Mouse (Mus musculus): Measurements from ENCODE around the gene Rpap2. TPM values are rescaled to one million over a fixed set of nuclear protein-coding genes. Genes with fewer than 3 reads are reported as not detected.

Rpap2 gene
- polyA plus RNA-seq, 1 experiment from 2014 or later = 14.8 TPM

GRCm38 (mm10) chr5:107611224-107611623, 14.1 kb downstream of the Rpap2 start:
- H3K4me3 ChIP-seq (ENCODE audit: control insufficient read depth in 1 of 2, insufficient read depth in 1 of 2, low read depth in 1 of 2, low read length in 2 of 2) = no peak overlapping the region
- WGBS = 3% methylated on average over 2 of the region's 2 CpGs
- H3K9ac ChIP-seq (ENCODE audit: low read length) = no peak overlapping the region
- H3K27me3 ChIP-seq (ENCODE audit: control insufficient read depth, insufficient read depth, low read length) = no peaks in the 10 kb centered on the region
- H3K4me1 ChIP-seq (ENCODE audit: control insufficient read depth in 2 of 2, insufficient read depth in 2 of 2, low read length in 2 of 2) = no peaks in the 10 kb centered on the region
- H3K9me3 ChIP-seq (ENCODE audit: control insufficient read depth, low read length) = no peaks in the 10 kb centered on the region
- H3K27ac ChIP-seq (replicated peaks in 1 of 2; ENCODE audit: control insufficient read depth in 1 of 2, insufficient read depth in 1 of 2, low read depth in 2 of 2, low read length in 2 of 2) = no peak overlapping the region
- H3K36me3 ChIP-seq (ENCODE audit: control insufficient read depth, insufficient read depth, low read length) = peaks cover 58% of the 10 kb centered on the region
- no peak for ATAC-seq (ENCODE audit: insufficient number of reproducible peaks, insufficient read depth, low FRiP score, low read depth)
- H3K4me2 ChIP-seq (ENCODE audit: low read length) = no peak overlapping the region

- Histone ChIP-seq H3K36me3 (ENCODE audit: control insufficient read depth, insufficient read depth, low read length) (peaks cover 63% of the 10 kb centered on the region), H3K27ac (replicated peaks in 1 of 2; ENCODE audit: control insufficient read depth in 1 of 2, insufficient read depth in 1 of 2, low read depth in 2 of 2, low read length in 2 of 2) (no peak overlapping the region), H3K9me3 (ENCODE audit: control insufficient read depth, low read length) (no peaks in the 10 kb centered on the region), H3K27me3 (ENCODE audit: control insufficient read depth, insufficient read depth, low read length) (no peaks in the 10 kb centered on the region), H3K9ac (ENCODE audit: low read length) (no peak overlapping the region), H3K4me3 (ENCODE audit: control insufficient read depth in 1 of 2, insufficient read depth in 1 of 2, low read depth in 1 of 2, low read length in 2 of 2) (no peak overlapping the region), H3K4me1 (ENCODE audit: control insufficient read depth in 2 of 2, insufficient read depth in 2 of 2, low read length in 2 of 2) (no peaks in the 10 kb centered on the region), H3K4me2 (ENCODE audit: low read length) (no peak overlapping the region)
- ATAC-seq (ENCODE audit: insufficient number of reproducible peaks, insufficient read depth, low FRiP score, low read depth) = no peak
- 86% methylated on average over 6 of the region's 6 CpGs for WGBS
These were observed 20.8 kb downstream of the Rpap2 start for GRCm38 (mm10) chr5:107617986-107618385.

GRCm38 (mm10) chr5:107621327-107621726, 24.2 kb downstream of the Rpap2 start:
- Histone ChIP-seq H3K4me2 (ENCODE audit: low read length) (no peak overlapping the region), H3K27ac (replicated peaks in 1 of 2; ENCODE audit: control insufficient read depth in 1 of 2, insufficient read depth in 1 of 2, low read depth in 2 of 2, low read length in 2 of 2) (no peak overlapping the region), H3K4me1 (ENCODE audit: control insufficient read depth in 2 of 2, insufficient read depth in 2 of 2, low read length in 2 of 2) (no peaks in the 10 kb centered on the region), H3K27me3 (ENCODE audit: control insufficient read depth, insufficient read depth, low read length) (no peaks in the 10 kb centered on the region), H3K4me3 (ENCODE audit: control insufficient read depth in 1 of 2, insufficient read depth in 1 of 2, low read depth in 1 of 2, low read length in 2 of 2) (no peak overlapping the region), H3K9me3 (ENCODE audit: control insufficient read depth, low read length) (no peaks in the 10 kb centered on the region), H3K9ac (ENCODE audit: low read length) (no peak overlapping the region), H3K36me3 (ENCODE audit: control insufficient read depth, insufficient read depth, low read length) (peaks cover 51% of the 10 kb centered on the region)
- 86% methylated on average over 3 of the region's 3 CpGs for WGBS
- ATAC-seq (ENCODE audit: insufficient number of reproducible peaks, insufficient read depth, low FRiP score, low read depth) = no peak

DNA sequence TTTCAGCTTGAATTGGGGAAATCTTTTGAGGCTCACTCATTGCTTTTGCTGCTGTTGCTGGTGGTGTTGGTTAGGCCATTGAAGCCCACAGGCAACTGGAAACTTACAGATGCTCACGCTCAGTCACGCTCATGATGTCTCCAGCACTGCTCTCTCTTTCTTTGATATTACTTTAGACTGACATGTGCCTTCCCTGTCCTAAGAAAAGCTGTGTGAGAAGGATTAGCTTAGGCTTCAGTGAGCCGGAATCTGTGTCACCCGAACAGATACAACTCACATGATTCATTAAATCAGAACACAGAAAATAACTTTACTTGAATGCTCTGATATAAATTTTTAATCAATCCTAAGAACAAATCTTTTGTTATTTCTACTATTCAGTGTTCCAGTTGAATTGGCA, 36.5 kb downstream of the Rpap2 start:
- Histone ChIP-seq H3K9me3 (ENCODE audit: control insufficient read depth, low read length) (no peaks in the 10 kb centered on the region), H3K4me1 (ENCODE audit: control insufficient read depth in 2 of 2, insufficient read depth in 2 of 2, low read length in 2 of 2) (no peaks in the 10 kb centered on the region), H3K9ac (ENCODE audit: low read length) (no peak overlapping the region), H3K27me3 (ENCODE audit: control insufficient read depth, insufficient read depth, low read length) (no peaks in the 10 kb centered on the region), H3K27ac (replicated peaks in 1 of 2; ENCODE audit: control insufficient read depth in 1 of 2, insufficient read depth in 1 of 2, low read depth in 2 of 2, low read length in 2 of 2) (no peak overlapping the region), H3K36me3 (ENCODE audit: control insufficient read depth, insufficient read depth, low read length) (peaks cover 34% of the 10 kb centered on the region), H3K4me3 (ENCODE audit: control insufficient read depth in 1 of 2, insufficient read depth in 1 of 2, low read depth in 1 of 2, low read length in 2 of 2) (no peak overlapping the region), H3K4me2 (ENCODE audit: low read length) (no peak overlapping the region)
- WGBS = 88% methylated on average over 4 of the region's 4 CpGs
- no peak for ATAC-seq (ENCODE audit: insufficient number of reproducible peaks, insufficient read depth, low FRiP score, low read depth)

- ATAC-seq (ENCODE audit: insufficient number of reproducible peaks, insufficient read depth, low FRiP score, low read depth) = no peak
These were observed 39.9 kb downstream of the Rpap2 start for GRCm38 (mm10) chr5:107637106-107637505.

GRCm38 (mm10) chr5:107638366-107638765, 41.2 kb downstream of the Rpap2 start:
- Histone ChIP-seq H3K27ac (replicated peaks in 1 of 2; ENCODE audit: control insufficient read depth in 1 of 2, insufficient read depth in 1 of 2, low read depth in 2 of 2, low read length in 2 of 2) (no peak overlapping the region), H3K36me3 (ENCODE audit: control insufficient read depth, insufficient read depth, low read length) (peaks cover 21% of the 10 kb centered on the region), H3K4me1 (ENCODE audit: control insufficient read depth in 2 of 2, insufficient read depth in 2 of 2, low read length in 2 of 2) (no peaks in the 10 kb centered on the region), H3K9ac (ENCODE audit: low read length) (no peak overlapping the region), H3K4me2 (ENCODE audit: low read length) (no peak overlapping the region), H3K27me3 (ENCODE audit: control insufficient read depth, insufficient read depth, low read length) (no peaks in the 10 kb centered on the region), H3K9me3 (ENCODE audit: control insufficient read depth, low read length) (no peaks in the 10 kb centered on the region), H3K4me3 (ENCODE audit: control insufficient read depth in 1 of 2, insufficient read depth in 1 of 2, low read depth in 1 of 2, low read length in 2 of 2) (no peak overlapping the region)
- 88% methylated on average over 8 of the region's 8 CpGs for WGBS
- no peak for ATAC-seq (ENCODE audit: insufficient number of reproducible peaks, insufficient read depth, low FRiP score, low read depth)

More at GRCm38 (mm10) chr5:107637106-107637505, 39.9 kb downstream of the Rpap2 start:
- Histone ChIP-seq H3K4me3 (ENCODE audit: control insufficient read depth in 1 of 2, insufficient read depth in 1 of 2, low read depth in 1 of 2, low read length in 2 of 2) (no peak overlapping the region), H3K4me2 (ENCODE audit: low read length) (no peak overlapping the region), H3K36me3 (ENCODE audit: control insufficient read depth, insufficient read depth, low read length) (peaks cover 12% of the 10 kb centered on the region), H3K9ac (ENCODE audit: low read length) (no peak overlapping the region), H3K27ac (replicated peaks in 1 of 2; ENCODE audit: control insufficient read depth in 1 of 2, insufficient read depth in 1 of 2, low read depth in 2 of 2, low read length in 2 of 2) (no peak overlapping the region), H3K27me3 (ENCODE audit: control insufficient read depth, insufficient read depth, low read length) (no peaks in the 10 kb centered on the region), H3K4me1 (ENCODE audit: control insufficient read depth in 2 of 2, insufficient read depth in 2 of 2, low read length in 2 of 2) (no peaks in the 10 kb centered on the region), H3K9me3 (ENCODE audit: control insufficient read depth, low read length) (no peaks in the 10 kb centered on the region)
- WGBS = 39% methylated on average over 1 of the region's 1 CpGs

DNA sequence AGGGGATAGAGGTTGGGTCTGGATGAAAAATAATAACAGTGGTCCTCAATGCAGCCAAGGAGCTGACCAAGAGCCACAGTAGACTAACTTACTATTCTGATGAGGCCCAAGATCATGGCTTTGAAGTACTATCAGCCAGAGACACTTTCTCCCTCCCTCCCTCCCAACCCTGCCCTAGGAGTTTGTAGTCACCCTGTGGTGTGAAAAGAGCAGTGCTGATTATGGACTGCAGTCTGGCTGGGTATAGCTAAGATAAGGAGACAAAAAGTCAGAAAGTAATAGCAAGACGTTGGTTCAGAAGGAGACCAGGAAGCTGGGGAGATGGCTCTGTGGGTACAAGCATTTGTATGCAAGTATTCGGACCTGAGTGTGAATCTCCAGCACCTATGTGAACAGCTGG, 47.4 kb downstream of the Rpap2 start:
- Histone ChIP-seq H3K4me1 (ENCODE audit: control insufficient read depth in 2 of 2, insufficient read depth in 2 of 2, low read length in 2 of 2) (no peaks in the 10 kb centered on the region), H3K4me3 (ENCODE audit: control insufficient read depth in 1 of 2, insufficient read depth in 1 of 2, low read depth in 1 of 2, low read length in 2 of 2) (no peak overlapping the region), H3K9me3 (ENCODE audit: control insufficient read depth, low read length) (no peaks in the 10 kb centered on the region), H3K27ac (replicated peaks in 1 of 2; ENCODE audit: control insufficient read depth in 1 of 2, insufficient read depth in 1 of 2, low read depth in 2 of 2, low read length in 2 of 2) (no peak overlapping the region), H3K4me2 (ENCODE audit: low read length) (no peak overlapping the region), H3K9ac (ENCODE audit: low read length) (no peak overlapping the region), H3K36me3 (ENCODE audit: control insufficient read depth, insufficient read depth, low read length) (peaks cover 12% of the 10 kb centered on the region), H3K27me3 (ENCODE audit: control insufficient read depth, insufficient read depth, low read length) (no peaks in the 10 kb centered on the region)
- ATAC-seq (ENCODE audit: insufficient number of reproducible peaks, insufficient read depth, low FRiP score, low read depth) = no peak
- WGBS = 62% methylated on average over 2 of the region's 2 CpGs

- peaks cover 12% of the 10 kb centered on the region for H3K36me3 ChIP-seq (ENCODE audit: control insufficient read depth, insufficient read depth, low read length)
- no peak overlapping the region for H3K4me2 ChIP-seq (ENCODE audit: low read length)
- no peaks in the 10 kb centered on the region for H3K4me1 ChIP-seq (ENCODE audit: control insufficient read depth in 2 of 2, insufficient read depth in 2 of 2, low read length in 2 of 2)
- 89% methylated on average over 2 of the region's 2 CpGs for WGBS
- ATAC-seq (ENCODE audit: insufficient number of reproducible peaks, insufficient read depth, low FRiP score, low read depth) = no peak
- H3K9me3 ChIP-seq (ENCODE audit: control insufficient read depth, low read length) = no peaks in the 10 kb centered on the region
- H3K27ac ChIP-seq (replicated peaks in 1 of 2; ENCODE audit: control insufficient read depth in 1 of 2, insufficient read depth in 1 of 2, low read depth in 2 of 2, low read length in 2 of 2) = no peak overlapping the region
- H3K27me3 ChIP-seq (ENCODE audit: control insufficient read depth, insufficient read depth, low read length) = no peaks in the 10 kb centered on the region
- no peak overlapping the region for H3K4me3 ChIP-seq (ENCODE audit: control insufficient read depth in 1 of 2, insufficient read depth in 1 of 2, low read depth in 1 of 2, low read length in 2 of 2)
- H3K9ac ChIP-seq (ENCODE audit: low read length) = no peak overlapping the region
These were observed 48.8 kb downstream of the Rpap2 start for GRCm38 (mm10) chr5:107645935-107646334.

Data from heart, embryonic 14.5 days (tissue).